Mouse (Mus musculus): ENCODE data around the gene Scmh1. TPM values are rescaled to one million over a fixed set of nuclear protein-coding genes. Genes with fewer than 3 reads are reported as not detected.
A peak's percentile ranks its signal among the peaks of the same experiment; 100 is the strongest.

Scmh1 gene
- polyA plus RNA-seq, 1 experiment from 2014 or later, result 82.6 TPM

DNA sequence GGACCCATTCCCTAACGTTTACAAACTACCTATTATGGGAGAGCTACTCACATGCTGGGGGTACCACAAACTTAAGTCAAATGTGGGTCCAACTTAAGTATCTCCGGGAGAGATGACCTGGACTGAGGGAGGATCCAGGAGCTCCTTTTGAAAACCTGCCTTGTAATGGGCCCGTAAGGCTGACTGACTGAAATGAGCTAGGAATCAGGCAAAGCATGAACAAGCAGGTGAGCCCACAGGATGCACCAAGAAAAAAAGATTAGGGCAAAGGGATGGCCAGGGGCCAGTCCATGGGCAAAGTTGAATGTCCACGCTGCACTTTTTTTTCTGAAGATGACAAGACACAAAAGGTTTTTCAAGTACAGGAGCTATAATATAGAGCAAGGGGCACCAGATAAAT is 163.9 kb downstream of the Scmh1 start:
- Histone ChIP-seq H3K9ac (peak overlapping the region; percentile 94), H3K4me1 (replicated peaks) (peaks cover 49% of the 10 kb centered on the region), H3K36me3 (peaks cover 9% of the 10 kb centered on the region), H3K9me3 (no peaks in the 10 kb centered on the region), H3K4me3 (peak overlapping the region; percentile 75), H3K27me3 (no peaks in the 10 kb centered on the region), H3K27ac (replicated peaks) (peak overlapping the region; percentile 95), H3K4me2 (peak overlapping the region; percentile 79)
- WGBS, result 7% methylated on average over 4 of the region's 4 CpGs
- ATAC-seq (ENCODE audit: low read depth), result no peak

- Histone ChIP-seq H3K27ac (replicated peaks) (peak within 1 kb of the TSS; percentile 95), H3K27me3 (no peaks in the 10 kb centered on the region), H3K4me2 (peak within 1 kb of the TSS; percentile 79), H3K9me3 (no peaks in the 10 kb centered on the region), H3K36me3 (peaks cover 2% of the 10 kb centered on the region), H3K9ac (peak within 1 kb of the TSS; percentile 94), H3K4me3 (peak within 1 kb of the TSS; percentile 75), H3K4me1 (replicated peaks) (peaks cover 45% of the 10 kb centered on the region)
- under 1% methylated on average over 97 of the region's 97 CpGs for WGBS
- peak; percentile 97 for ATAC-seq (ENCODE audit: low read depth)
Measured at GRCm38 (mm10) chr4:120569486-120570437, 164.7 kb downstream of the Scmh1 start, which contains the start of gene Ctps. Gene Ctps, minus strand, starts transcription at chr4:120570276.

- Histone ChIP-seq H3K4me2 (peak overlapping the region; percentile 79), H3K9me3 (no peaks in the 10 kb centered on the region), H3K27ac (replicated peaks) (peak overlapping the region; percentile 95), H3K4me3 (peak overlapping the region; percentile 75), H3K27me3 (no peaks in the 10 kb centered on the region), H3K9ac (peak overlapping the region; percentile 94), H3K36me3 (no peaks in the 10 kb centered on the region), H3K4me1 (replicated peaks) (peaks cover 38% of the 10 kb centered on the region)
- WGBS, result under 1% methylated on average over 27 of the region's 27 CpGs
- peak; percentile 76 for ATAC-seq (ENCODE audit: low read depth)
Measured at GRCm38 (mm10) chr4:120570438-120571069, 165.5 kb downstream of the Scmh1 start.

GRCm38 (mm10) chr4:120571070-120571464 is 166.0 kb downstream of the Scmh1 start:
- no peaks in the 10 kb centered on the region for H3K27me3 ChIP-seq
- H3K27ac ChIP-seq (replicated peaks), result peak overlapping the region; percentile 95; the same call in 1 of the 2 replicates
- 77% methylated on average over 3 of the region's 3 CpGs for WGBS
- peak overlapping the region; percentile 75 for H3K4me3 ChIP-seq
- H3K36me3 ChIP-seq, result no peaks in the 10 kb centered on the region
- ATAC-seq (ENCODE audit: low read depth), result no peak
- no peaks in the 10 kb centered on the region for H3K9me3 ChIP-seq
- peak overlapping the region; percentile 79 for H3K4me2 ChIP-seq
- no peak overlapping the region for H3K9ac ChIP-seq
- H3K4me1 ChIP-seq (replicated peaks), result peaks cover 36% of the 10 kb centered on the region

GRCm38 (mm10) chr4:120571691-120572090 is 166.6 kb downstream of the Scmh1 start:
- H3K9ac ChIP-seq, result no peak overlapping the region
- WGBS, result 73% methylated on average over 3 of the region's 3 CpGs

More at GRCm38 (mm10) chr4:120571691-120572090, 166.6 kb downstream of the Scmh1 start:
- Histone ChIP-seq H3K36me3 (no peaks in the 10 kb centered on the region), H3K27me3 (no peaks in the 10 kb centered on the region), H3K27ac (replicated peaks) (no peak overlapping the region), H3K9me3 (no peaks in the 10 kb centered on the region), H3K4me2 (no peak overlapping the region), H3K4me3 (no peak overlapping the region), H3K4me1 (replicated peaks) (peaks cover 33% of the 10 kb centered on the region)
- ATAC-seq (ENCODE audit: low read depth), result no peak

Other genes with a start within 250 kb of the Scmh1 start
- gene Edn2, start 244.1 kb upstream of the Scmh1 start, polyA plus RNA-seq (2015; fragmentation: Nextera tagmentation; extraction: Ambion mirVana), result 0.21 and 0.47 TPM in 2 replicates
- 0.62 and 1.0 TPM in 2 replicates for gene Foxo6, start 117.9 kb upstream of the Scmh1 start, polyA plus RNA-seq (2015; fragmentation: Nextera tagmentation; extraction: Ambion mirVana)
- not detected in 2 replicates for gene Slfnl1, start 127.0 kb downstream of the Scmh1 start, polyA plus RNA-seq (2015; fragmentation: Nextera tagmentation; extraction: Ambion mirVana)
- gene Ctps, start 165.0 kb downstream of the Scmh1 start, polyA plus RNA-seq (2015; fragmentation: Nextera tagmentation; extraction: Ambion mirVana), result 73.8 and 81.3 TPM in 2 replicates
- not detected in 2 replicates for gene Gm8439, start 183.5 kb downstream of the Scmh1 start, polyA plus RNA-seq (2015; fragmentation: Nextera tagmentation; extraction: Ambion mirVana)